Mouse (Mus musculus) CH12.LX (cell line): ENCODE results near the gene Ddr1. TPM values are rescaled to one million over a fixed set of nuclear protein-coding genes. Genes with fewer than 3 reads are reported as not detected.

ENCODE experiments used
- DNase-seq: peaks from one replicate; pipeline ENCODE4 v3.0.0-alpha.2; 2013; ENCODE audit errors: extremely low read depth
- H3K27ac ChIP-seq: 2 replicates; pipeline ENCODE4 v1.5.1; 2012; ENCODE audit warnings: low read depth, mild to moderate bottlenecking, control low read depth, moderate library complexity; ENCODE audit not compliant: insufficient read depth
- H3K27me3 ChIP-seq: replicated peaks from 2 replicates; pipeline ENCODE3; 2012; ENCODE audit warnings: inconsistent platforms
- H3K36me3 ChIP-seq, 2 experiments: replicated peaks in 1 of 2; 2 replicates each; pipeline versions ENCODE3 to v1.6.1; 2012; ENCODE audit warnings: inconsistent platforms in 1 of 2, low read length in 1 of 2, mild to moderate bottlenecking in 1 of 2, mixed read lengths in 1 of 2, moderate library complexity in 1 of 2; ENCODE audit not compliant: control insufficient read depth in 1 of 2, insufficient read depth in 1 of 2
- H3K4me1 ChIP-seq, 2 experiments: 2 replicates each; pipeline ENCODE4 v1.6.1; 2012; ENCODE audit warnings: inconsistent platforms in 1 of 2, moderate library complexity in 1 of 2; ENCODE audit not compliant: insufficient read depth in 2 of 2, control insufficient read depth in 1 of 2
- H3K4me2 ChIP-seq: 2 replicates; pipeline ENCODE4 v1.6.1; 2012; ENCODE audit warnings: low read depth, mild to moderate bottlenecking, control low read depth; ENCODE audit not compliant: poor library complexity, insufficient read depth, severe bottlenecking
- H3K4me3 ChIP-seq, 3 experiments: fragments of 150-350 bp in 1 of 3; sonication (generic) in 1 of 3; replicated peaks in 1 of 3; 2 replicates each; pipeline versions ENCODE3 to v1.5.1; 2011 to 2012; ENCODE audit warnings: low read depth in 2 of 3, low read length in 2 of 3, mild to moderate bottlenecking in 2 of 3, moderate library complexity in 2 of 3, control low read depth in 1 of 3, improper control_type of control experiment in 1 of 3, inconsistent platforms in 1 of 3, mixed read lengths in 1 of 3; ENCODE audit not compliant: poor library complexity in 1 of 3
- H3K79me2 ChIP-seq: replicated peaks from 2 replicates; pipeline ENCODE4 v1.6.1; 2012; ENCODE audit warnings: mild to moderate bottlenecking, moderate library complexity; ENCODE audit not compliant: control insufficient read depth, poor library complexity, insufficient read depth, severe bottlenecking; ENCODE audit errors: extremely low read depth
- H3K9ac ChIP-seq: 2 replicates; pipeline ENCODE4 v1.6.1; 2012; ENCODE audit warnings: low read depth, mild to moderate bottlenecking, control low read depth, moderate library complexity; ENCODE audit not compliant: insufficient read depth
- H3K9me3 ChIP-seq: replicated peaks from 2 replicates; pipeline ENCODE3; 2012; ENCODE audit warnings: low read length, inconsistent platforms, mixed read lengths
- CHD2 ChIP-seq: IDR thresholded peaks from 2 replicates; pipeline ENCODE4 v1.6.1; 2011; ENCODE audit warnings: low read length, improper control_type of control experiment
- CTCF ChIP-seq, 2 experiments: IDR thresholded peaks in 1 of 2; conservative IDR thresholded peaks in 1 of 2; 2 replicates each; pipeline ENCODE4 v1.5.1; 2011 to 2012; ENCODE audit warnings: low read depth in 2 of 2, low read length in 2 of 2, improper control_type of control experiment in 1 of 2, inconsistent platforms in 1 of 2, mild to moderate bottlenecking in 1 of 2, moderate library complexity in 1 of 2
- E2F4 ChIP-seq: IDR thresholded peaks from 2 replicates; pipeline ENCODE4 v1.6.1; 2011; ENCODE audit warnings: low read depth, low read length, improper control_type of control experiment; ENCODE audit not compliant: insufficient replicate concordance
- EP300 ChIP-seq: IDR thresholded peaks from 2 replicates; pipeline ENCODE4 v1.6.1; 2011; ENCODE audit warnings: low read length, improper control_type of control experiment
- ETS1 ChIP-seq: conservative IDR thresholded peaks from 2 replicates; pipeline ENCODE4 v1.6.1; 2012; ENCODE audit warnings: low read depth, mild to moderate bottlenecking, inconsistent platforms, low read length, improper control_type of control experiment, moderate library complexity
- GABPA ChIP-seq: IDR thresholded peaks from 2 replicates; pipeline ENCODE4 v1.6.1; 2012; ENCODE audit warnings: low read depth, low read length, improper control_type of control experiment, inconsistent platforms; ENCODE audit not compliant: insufficient replicate concordance
- IRF4 ChIP-seq: IDR thresholded peaks from 2 replicates; pipeline ENCODE4 v1.6.1; 2014; ENCODE audit warnings: low read depth, mild to moderate bottlenecking, inconsistent platforms, low read length, improper control_type of control experiment
- JUND ChIP-seq: conservative IDR thresholded peaks from 2 replicates; pipeline ENCODE4 v1.6.1; 2011; ENCODE audit warnings: low read depth, low read length, improper control_type of control experiment
- MAFK ChIP-seq: IDR thresholded peaks from 2 replicates; pipeline ENCODE4 v1.6.1; 2011; ENCODE audit warnings: low read length, improper control_type of control experiment; ENCODE audit not compliant: insufficient replicate concordance
- MEF2A ChIP-seq: IDR thresholded peaks from 2 replicates; pipeline ENCODE4 v1.6.1; 2014; ENCODE audit warnings: low read depth, mild to moderate bottlenecking, inconsistent platforms, low read length, improper control_type of control experiment, borderline replicate concordance
- MXI1 ChIP-seq: IDR thresholded peaks from 2 replicates; pipeline ENCODE4 v1.6.1; 2011; ENCODE audit warnings: mild to moderate bottlenecking, low read depth, low read length, improper control_type of control experiment
- MYC ChIP-seq: IDR thresholded peaks from 2 replicates; pipeline ENCODE4 v1.6.1; 2011; ENCODE audit warnings: low read depth, mild to moderate bottlenecking, improper control_type of control experiment, low read length
- NELFE ChIP-seq: IDR thresholded peaks from 2 replicates; pipeline ENCODE4 v1.6.1; 2011; ENCODE audit warnings: low read depth, low read length, improper control_type of control experiment
- POLR2A ChIP-seq: IDR thresholded peaks from 2 replicates; pipeline ENCODE4 v1.6.1; 2011; ENCODE audit warnings: low read depth, mild to moderate bottlenecking, improper control_type of control experiment, low read length
- RCOR1 ChIP-seq: conservative IDR thresholded peaks from 2 replicates; pipeline ENCODE4 v1.6.1; 2012; ENCODE audit warnings: low read depth, mild to moderate bottlenecking, inconsistent platforms, low read length, improper control_type of control experiment
- SMC3 ChIP-seq: IDR thresholded peaks from 2 replicates; pipeline ENCODE4 v1.6.1; 2011; ENCODE audit warnings: low read depth, low read length, improper control_type of control experiment
- UBTF ChIP-seq: IDR thresholded peaks from 2 replicates; pipeline ENCODE4 v1.6.1; 2012; ENCODE audit warnings: low read depth, mild to moderate bottlenecking, inconsistent platforms, low read length, improper control_type of control experiment, moderate library complexity
- USF2 ChIP-seq: conservative IDR thresholded peaks from 2 replicates; pipeline ENCODE4 v1.6.1; 2011; ENCODE audit warnings: low read depth, low read length, improper control_type of control experiment
- ZKSCAN1 ChIP-seq: IDR thresholded peaks from 2 replicates; pipeline ENCODE4 v1.6.1; 2012; ENCODE audit warnings: low read depth, inconsistent platforms, low read length, improper control_type of control experiment, borderline replicate concordance
- ZMIZ1 ChIP-seq: IDR thresholded peaks from 2 replicates; pipeline ENCODE4 v1.6.1; 2012; ENCODE audit warnings: low read depth, mild to moderate bottlenecking, inconsistent platforms, low read length, improper control_type of control experiment
- dilution Hi-C: fragments of 300-500 bp; cut with MboI; formaldehyde crosslinking; loops from 2 replicates; pipeline ENCODE4 v1.14.3; 2020; ENCODE audit warnings: low sequenced_read_pairs; ENCODE audit not compliant: extremely low pct_unique_long_range_greater_than_20kb, extremely low pct_ligation_motif_present
- in situ Hi-C: fragments of 300-500 bp; cut with MboI; formaldehyde crosslinking; loops from 3 replicates; pipeline ENCODE4 v1.14.3; 2019; ENCODE audit warnings: low sequenced_read_pairs, low pct_ligation_motif_present, low pct_unique_long_range_greater_than_20kb, mixed read lengths
- polyA plus RNA-seq: library from polyadenylated mRNA; unstranded; fragments of >175 nt; gene quantifications from 2 replicates; pipeline ENCODE4 v1.2.1, GENCODE M21; 2012; ENCODE audit warnings: low read depth; ENCODE audit not compliant: insufficient read length
- total RNA-seq, 2 experiments: library from RNA; depleted of rRNA; stranded (reverse); fragments of 300-350 nt in 1 of 2; fragments of >200 nt in 1 of 2; gene quantifications; 2 replicates each; pipeline ENCODE4 v1.2.3; 2012 to 2014

Ddr1 gene
- total and polyA plus RNA-seq, 3 experiments = 0.83 to 3.6 (median 3.1) TPM

- Histone ChIP-seq H3K4me2 (no peak overlapping the region), H3K9me3 (no peaks in the 10 kb centered on the region), H3K27ac (no peak overlapping the region), H3K4me1 (no peaks in the 10 kb centered on the region), H3K4me3 (no peak overlapping the region), H3K36me3 (peaks cover 32 to 45% of the 10 kb centered on the region in 2 experiments), H3K27me3 (peaks cover 9% of the 10 kb centered on the region)
- no peak for DNase-seq
- in situ Hi-C loops (no loop called here), dilution Hi-C loops (no loop called here)
- TF ChIP-seq MXI1 = no peak
- no peak for TF ChIP-seq CHD2
- no peak for TF ChIP-seq POLR2A
- TF ChIP-seq MYC = no peak
- no peak for TF ChIP-seq EP300
- no peak for TF ChIP-seq CTCF (conservative IDR thresholded peaks at IDR 0.05 in 1 of 2, IDR thresholded peaks at IDR 0.05 in 1 of 2; ENCODE audit: low read depth in 2 of 2, low read length in 2 of 2)
- no peak for TF ChIP-seq MEF2A
- TF ChIP-seq SMC3 = no peak
- TF ChIP-seq IRF4 = no peak
- TF ChIP-seq GABPA = no peak
- no peak for TF ChIP-seq ETS1
- no peak for TF ChIP-seq ZKSCAN1
- TF ChIP-seq ZMIZ1 = no peak
- TF ChIP-seq, all 38 proteins: peak for 0
- Histone ChIP-seq H3K9ac (no peak overlapping the region), H3K79me2 (no peaks in the 10 kb centered on the region)
These were observed 51.3 kb downstream of the Ddr1 start for GRCm38 (mm10) chr17:35653086-35653485.

DNA sequence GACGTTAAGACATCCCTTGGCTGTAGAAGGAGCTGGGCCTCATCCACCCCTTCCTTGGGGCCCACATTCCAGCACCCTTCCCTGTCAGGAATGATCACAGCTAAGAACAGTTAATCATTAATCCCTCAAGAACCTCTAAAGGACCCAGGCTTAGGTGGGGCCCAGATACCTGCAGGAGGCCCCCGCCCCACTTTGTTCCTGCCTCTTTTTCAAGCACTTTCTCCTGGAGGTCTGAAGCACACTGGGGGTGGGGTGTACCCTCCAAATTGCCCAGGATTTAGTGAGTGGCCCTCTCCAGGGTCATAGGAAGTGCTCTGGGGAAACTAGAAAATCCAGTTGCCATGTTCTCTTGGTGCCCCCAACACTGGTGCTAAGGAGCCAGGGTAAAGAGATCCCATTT, 55.0 kb downstream of the Ddr1 start:
- no peak overlapping the region for H3K27ac ChIP-seq
- H3K4me1 ChIP-seq = no peaks in the 10 kb centered on the region
- no peak overlapping the region for H3K9ac ChIP-seq
- no peaks in the 10 kb centered on the region for H3K9me3 ChIP-seq
- no peak overlapping the region for H3K4me3 ChIP-seq
- DNase-seq = no peak
- TF ChIP-seq UBTF = no peak
- TF ChIP-seq NELFE = no peak
- TF ChIP-seq JUND = no peak
- no peak for TF ChIP-seq E2F4
- no peak for TF ChIP-seq ZKSCAN1
- no peak for TF ChIP-seq USF2
- TF ChIP-seq RCOR1 = no peak
- TF ChIP-seq CHD2 = no peak
- no peak for TF ChIP-seq GABPA
- TF ChIP-seq MAFK = no peak
- no peak for TF ChIP-seq SMC3
- TF ChIP-seq CTCF (conservative IDR thresholded peaks at IDR 0.05 in 1 of 2, IDR thresholded peaks at IDR 0.05 in 1 of 2; ENCODE audit: low read depth in 2 of 2, low read length in 2 of 2) = no peak
- H3K79me2 ChIP-seq = no peaks in the 10 kb centered on the region
- peaks cover 33% of the 10 kb centered on the region for H3K27me3 ChIP-seq
- in situ Hi-C loops = no loop called here
- dilution Hi-C loops = no loop called here
- H3K36me3 ChIP-seq = peaks cover under 1 to 8% of the 10 kb centered on the region in 2 experiments
- no peak overlapping the region for H3K4me2 ChIP-seq
